Mouse (Mus musculus) G1E-ER4 (cell line): Measurements from ENCODE around the gene Tmem159. TPM values are rescaled to one million over a fixed set of nuclear protein-coding genes. Genes with fewer than 3 reads are reported as not detected.

Experiments used
- GATA1 ChIP-seq: IDR thresholded peaks from one replicate; pipeline ENCODE4 v1.8.0; 2012; ENCODE audit warnings: low read length, inconsistent platforms
- polyA plus RNA-seq: library from polyadenylated mRNA; stranded (reverse); fragments of >175 nt; gene quantifications from 2 replicates; pipeline ENCODE4 v1.2.3, GENCODE M21; 2012

Tmem159 gene
- polyA plus RNA-seq, 1 experiment: not detected

DNA sequence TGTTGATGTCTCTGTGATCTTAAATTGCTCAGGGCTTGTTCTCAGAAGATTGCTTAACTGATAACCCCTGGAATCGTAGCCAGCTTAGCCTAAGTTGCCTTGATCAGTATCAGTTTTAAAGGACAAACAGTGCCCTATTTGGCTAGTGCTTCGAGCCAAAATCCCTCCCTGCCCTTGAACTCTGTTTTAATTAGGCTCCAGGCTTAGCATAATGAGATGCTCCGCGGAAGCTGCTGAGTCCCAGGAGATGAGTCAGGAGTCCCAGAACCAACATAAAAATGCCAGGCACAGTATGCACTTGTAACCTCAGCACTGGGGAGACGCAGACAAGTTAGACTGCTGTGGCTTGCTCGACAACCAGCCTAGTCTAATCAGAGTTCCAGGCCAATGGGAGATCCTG is 15.4 kb downstream of the Tmem159 start:
- no peak for TF ChIP-seq GATA1

GRCm38 (mm10) chr7:120123776-120124175 is 21.6 kb downstream of the Tmem159 start:
- no peak for TF ChIP-seq GATA1

GRCm38 (mm10) chr7:120124844-120125243 is 22.7 kb downstream of the Tmem159 start:
- no peak for TF ChIP-seq GATA1

- no peak for TF ChIP-seq GATA1
These were observed 25.0 kb downstream of the Tmem159 start for GRCm38 (mm10) chr7:120126976-120127685.

- no peak for TF ChIP-seq GATA1
These were observed 25.5 kb downstream of the Tmem159 start for GRCm38 (mm10) chr7:120127686-120128059.

DNA sequence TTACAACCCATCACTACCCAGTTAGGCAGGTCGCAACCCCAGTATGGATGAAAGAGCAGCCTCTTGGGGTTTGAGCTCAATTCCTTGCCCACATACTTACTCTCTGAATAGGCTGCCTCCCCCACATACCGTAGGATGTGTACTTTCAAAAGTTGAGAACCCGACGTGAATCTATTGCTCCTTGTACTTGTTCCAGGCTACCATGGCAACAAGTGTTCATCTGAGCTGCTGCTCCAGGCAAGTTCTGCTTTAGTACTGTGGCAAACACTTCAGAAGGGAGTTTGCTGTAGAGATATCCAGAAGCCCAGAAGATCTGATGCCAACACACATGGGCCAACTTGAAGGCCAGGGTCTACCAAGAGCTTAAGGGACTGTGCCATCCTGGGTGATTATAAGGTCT is 26.8 kb downstream of the Tmem159 start:
- no peak for TF ChIP-seq GATA1

- TF ChIP-seq GATA1: no peak
These were observed 40.6 kb downstream of the Tmem159 start for GRCm38 (mm10) chr7:120142743-120143142.

GRCm38 (mm10) chr7:120145191-120145590 is 43.0 kb downstream of the Tmem159 start, which contains the start of gene Zp2:
Zp2 (minus strand) TSS chr7:120145291.
- TF ChIP-seq GATA1: no peak

DNA sequence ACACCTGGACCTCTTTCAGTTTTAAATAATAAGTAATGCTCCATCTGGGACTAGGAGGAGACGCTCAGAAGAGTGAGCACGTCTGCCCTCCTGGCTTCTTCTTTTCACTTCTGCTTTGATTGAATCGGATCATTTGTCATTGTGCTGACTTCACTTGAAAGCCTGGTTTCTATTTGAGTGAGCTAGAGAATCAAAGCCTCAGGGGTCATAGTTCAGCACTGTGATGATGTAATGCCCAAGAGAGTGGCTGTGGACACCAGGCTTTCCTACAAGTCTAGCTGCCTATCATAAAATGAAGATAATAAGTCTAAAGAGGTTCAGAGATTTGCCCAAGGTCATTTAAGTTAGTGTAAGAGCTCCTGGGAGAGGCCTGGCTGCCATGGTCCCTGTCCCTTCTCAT is 48.1 kb downstream of the Tmem159 start:
- TF ChIP-seq GATA1: no peak

DNA sequence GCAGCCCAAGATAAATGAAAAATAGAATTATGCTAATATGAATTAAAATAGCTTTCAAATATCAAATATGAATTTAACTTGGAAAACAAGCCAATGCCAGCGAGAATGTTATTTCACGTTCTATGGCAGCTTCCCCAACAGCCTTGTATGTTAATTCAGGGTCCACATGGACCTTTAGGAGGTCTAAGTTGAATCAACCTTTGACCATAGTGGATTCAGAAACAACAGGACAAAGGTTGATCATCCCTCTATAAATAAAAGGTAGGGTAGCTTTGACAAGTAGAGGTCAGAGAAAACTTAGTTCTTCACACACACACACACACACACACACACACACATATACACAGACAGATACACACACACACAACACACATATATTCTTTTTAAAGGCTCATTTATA is 48.7 kb downstream of the Tmem159 start:
- no peak for TF ChIP-seq GATA1

GRCm38 (mm10) chr7:120156841-120157409 is 54.8 kb downstream of the Tmem159 start:
- TF ChIP-seq GATA1: no peak

DNA sequence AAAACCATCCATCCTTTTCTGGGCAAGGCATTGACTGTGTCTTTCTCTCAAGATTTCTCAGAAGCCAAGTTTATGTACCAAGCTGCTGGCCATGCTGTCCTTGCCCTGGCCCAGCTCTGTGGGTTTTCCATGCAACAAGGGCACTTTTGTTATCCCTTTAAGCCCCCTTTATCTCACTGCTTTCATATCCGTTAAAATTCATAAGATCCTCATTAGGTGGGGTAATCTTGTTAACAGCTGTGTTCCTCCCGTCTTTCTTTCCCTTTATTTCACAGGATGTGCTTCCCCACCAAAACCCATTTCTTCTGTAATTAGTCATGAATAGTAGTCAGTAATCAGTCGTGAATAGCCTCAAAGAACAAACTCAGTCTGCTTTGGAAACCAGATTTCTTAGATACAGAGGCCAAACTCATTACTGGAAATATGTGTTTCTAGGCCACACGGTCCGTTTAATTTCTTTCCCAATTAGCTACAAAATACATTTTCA is 55.5 kb downstream of the Tmem159 start:
- no peak for TF ChIP-seq GATA1

DNA sequence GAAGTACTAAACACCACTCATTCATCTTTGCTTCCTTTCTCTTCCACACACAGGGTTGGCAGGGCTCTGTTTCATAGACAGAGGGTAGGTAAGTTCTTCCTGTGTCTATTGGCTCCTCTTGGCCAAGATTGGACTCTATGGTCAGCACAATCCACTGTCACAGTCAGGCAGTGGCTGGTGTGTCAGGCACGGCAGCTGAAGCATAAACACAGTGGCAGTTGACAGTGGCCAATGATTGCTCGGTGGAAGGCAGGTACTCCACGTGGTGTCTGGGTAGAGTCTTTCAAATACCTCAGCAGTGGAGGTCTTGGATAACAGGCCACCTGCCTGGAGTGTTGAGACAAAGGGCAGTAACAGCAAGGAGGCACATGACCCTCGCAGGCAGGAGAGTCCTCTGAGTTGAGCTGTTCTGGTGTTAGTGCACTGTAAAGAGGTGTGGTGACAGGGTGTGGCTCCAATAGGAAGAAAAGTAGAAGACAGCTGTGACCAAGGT is 56.0 kb downstream of the Tmem159 start:
- no peak for TF ChIP-seq GATA1

- TF ChIP-seq GATA1: no peak
These were observed 61.6 kb downstream of the Tmem159 start for GRCm38 (mm10) chr7:120163581-120164251.

Other genes starting within 250 kb of the Tmem159 start
- 0.96 and 1.1 TPM in 2 replicates for gene Lyrm1, start 206.5 kb upstream of the Tmem159 start, polyA plus RNA-seq
- gene Dcun1d3, start 206.1 kb upstream of the Tmem159 start, polyA plus RNA-seq: 3.1 and 4.4 TPM in 2 replicates
- gene Dnah3, start 7.1 kb upstream of the Tmem159 start, polyA plus RNA-seq: not detected in 2 replicates
- not detected in 2 replicates for gene Zp2, start 42.9 kb downstream of the Tmem159 start, polyA plus RNA-seq
- gene Anks4b, start 71.5 kb downstream of the Tmem159 start, polyA plus RNA-seq: not detected in 2 replicates
- gene Crym, start 99.8 kb downstream of the Tmem159 start, polyA plus RNA-seq: not detected in 2 replicates
- gene Abca14, start 101.6 kb downstream of the Tmem159 start, polyA plus RNA-seq: not detected in 2 replicates
- gene Abca15, start 226.3 kb downstream of the Tmem159 start, polyA plus RNA-seq: not detected in 2 replicates